Mouse (Mus musculus): Measurements from ENCODE around the gene Slf1.

- TF ChIP-seq CTCF (IDR thresholded peaks at IDR 0.05; ENCODE audit: low read depth, low read length) (no peak), GATA1 (IDR thresholded peaks at IDR 0.05; ENCODE audit: borderline replicate concordance, low read length) (no peak)
Measured at GRCm38 (mm10) chr13:77068847-77069246, 66.4 kb downstream of the Slf1 start.

Data from G1E (cell line).